Mouse (Mus musculus) stomach, postnatal 0 days (tissue): ENCODE measurements around the gene Tekt3.

ENCODE experiments used
- CTCF ChIP-seq: IDR thresholded peaks from 2 replicates; pipeline ENCODE4 v1.5.1; 2016; ENCODE audit warnings: antibody characterized with exemption, low read depth, mild to moderate bottlenecking, moderate library complexity
- EP300 ChIP-seq: optimal IDR thresholded peaks from 2 replicates; pipeline ENCODE3; 2016; ENCODE audit warnings: antibody characterized with exemption

DNA sequence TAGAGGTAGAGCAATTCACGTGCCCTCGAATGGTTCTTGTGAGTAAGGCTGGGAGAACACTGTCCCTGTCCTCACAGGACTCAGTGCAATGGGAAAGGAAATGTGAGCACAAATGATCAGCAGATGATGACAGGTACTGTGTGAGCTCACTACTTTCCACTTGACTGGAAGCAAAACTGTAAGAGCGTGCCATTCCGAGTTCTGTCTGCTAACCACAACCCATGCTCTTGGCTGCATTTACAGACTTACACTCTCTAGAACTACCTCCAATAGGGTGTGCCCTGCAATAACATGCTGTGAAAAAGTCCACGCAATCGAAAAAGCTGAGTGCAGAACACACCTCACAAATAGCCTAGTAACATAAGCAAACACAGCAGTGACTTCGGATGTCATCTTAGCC is 5.9 kb upstream of the Tekt3 start:
- no peak for TF ChIP-seq EP300
- TF ChIP-seq CTCF = no peak
